11 mouse cellular contexts compared by ENCODE assay signal in genomic region chr3:95293537-95293936, GRCm38 (mm10). TPM values are rescaled to one million over a fixed set of nuclear protein-coding genes. Genes with fewer than 3 reads are reported as not detected.
DNase-seq lines count a peak whose midpoint lies in the region; ATAC-seq and TF ChIP-seq lines count a peak whose summit lies in the region.
"Had no signal": no experiment of that assay in that cellular context is flagged by ENCODE, and none has a peak within 500 bp of the region (broad histone marks: within the 10 kb centered on the region; RNA-seq: fewer than 3 reads in every experiment).

No protein-coding gene starts in this region.

- H3K4me1 ChIP-seq in lung, postnatal 0 days (ENCODE audit: insufficient read depth, low read depth, low read length): peaks cover 3% of the 10 kb centered on the region; the same call in 1 of the 2 replicates
- peaks cover 54% of the 10 kb centered on the region for H3K4me1 ChIP-seq in liver, embryonic 13.5 days (replicated peaks)
- no peaks in the 10 kb centered on the region for H3K4me1 ChIP-seq in stomach, embryonic 16.5 days (ENCODE audit: control insufficient read depth, insufficient read depth, low read length)
- peaks cover 6% of the 10 kb centered on the region; the same call in 1 of the 2 replicates for H3K4me1 ChIP-seq in forebrain, embryonic 10.5 days

- peaks cover 26% of the 10 kb centered on the region; the same call in 1 of the 2 replicates for H3K36me3 ChIP-seq in lung, postnatal 0 days (ENCODE audit: insufficient read depth, low read length)
- H3K36me3 ChIP-seq in liver, embryonic 13.5 days: peaks cover 62% of the 10 kb centered on the region
- peaks cover 16% of the 10 kb centered on the region for H3K36me3 ChIP-seq in stomach, embryonic 16.5 days (ENCODE audit: control insufficient read depth, insufficient read depth, low read length)
- H3K36me3 ChIP-seq in forebrain, embryonic 10.5 days (replicated peaks): peaks cover 85% of the 10 kb centered on the region

- H3K4me2 ChIP-seq in lung, postnatal 0 days (replicated peaks; ENCODE audit: low read depth, low read length): no peak overlapping the region
- no peak overlapping the region for H3K4me2 ChIP-seq in liver, embryonic 13.5 days
- H3K4me2 ChIP-seq in stomach, embryonic 16.5 days (ENCODE audit: low read depth, low read length): no peak overlapping the region
- H3K4me2 ChIP-seq: heart, embryonic 13.5 days had no signal

- H3K9ac ChIP-seq in lung, postnatal 0 days (replicated peaks; ENCODE audit: low read depth): no peak overlapping the region
- H3K9ac ChIP-seq in liver, embryonic 13.5 days: no peak overlapping the region
- H3K9ac ChIP-seq in stomach, embryonic 16.5 days (ENCODE audit: low read length): no peak overlapping the region; the same call in 1 of the 2 replicates
- H3K9ac ChIP-seq: heart, embryonic 13.5 days had no signal

- H3K9me3 ChIP-seq in lung, postnatal 0 days (ENCODE audit: low read length): no peaks in the 10 kb centered on the region
- H3K9me3 ChIP-seq in liver, embryonic 13.5 days (replicated peaks): no peaks in the 10 kb centered on the region
- H3K9me3 ChIP-seq in stomach, embryonic 16.5 days (replicated peaks; ENCODE audit: control insufficient read depth, low read length): no peaks in the 10 kb centered on the region
- H3K9me3 ChIP-seq in forebrain, embryonic 10.5 days: 0 out of 2 replicates have a peak, but pooled peaks cover 3% of the 10 kb centered on the region
- H3K9me3 ChIP-seq: heart, embryonic 13.5 days had no signal

- H3K27ac ChIP-seq in lung, postnatal 0 days (ENCODE audit: low read length): no peak overlapping the region
- H3K27ac ChIP-seq in liver, embryonic 13.5 days: peak overlapping the region; percentile 65
- H3K27ac ChIP-seq in stomach, embryonic 16.5 days (ENCODE audit: low read length): peak overlapping the region; percentile 54
- no peak overlapping the region for H3K27ac ChIP-seq in forebrain, embryonic 10.5 days
- H3K27ac ChIP-seq: heart, embryonic 13.5 days had no signal

- intact Hi-C loops in left cerebral cortex, postnatal 4 days (cut with DNase I): no loop called here

- no peaks in the 10 kb centered on the region for H3K27me3 ChIP-seq in lung, postnatal 0 days (replicated peaks; ENCODE audit: insufficient read depth, low read length)
- no peaks in the 10 kb centered on the region for H3K27me3 ChIP-seq in liver, embryonic 13.5 days
- no peaks in the 10 kb centered on the region for H3K27me3 ChIP-seq in stomach, embryonic 16.5 days (ENCODE audit: control insufficient read depth, insufficient read depth, low read length)
- no peaks in the 10 kb centered on the region for H3K27me3 ChIP-seq in forebrain, embryonic 10.5 days (ENCODE audit: poor library complexity, severe bottlenecking)
- H3K27me3 ChIP-seq: heart, embryonic 13.5 days had no signal

- DNase-seq in lung, postnatal 0 days (ENCODE audit: low spot score): peak; percentile 63
- DNase-seq in lung, postnatal 14 days: no peak
- DNase-seq in brain, adult 2 months (ENCODE audit: low read depth, low spot score): peak; percentile 27
- DNase-seq in liver, embryonic 13.5 days: no peak
- no peak for DNase-seq in ovary, postnatal 10 days (ENCODE audit: low spot score)
- DNase-seq in left cerebral cortex, postnatal 4 days: no peak
- no peak for DNase-seq in forebrain, embryonic 10.5 days (ENCODE audit: extremely low spot score, low spot score)
- DNase-seq: cerebellum, postnatal 25 days; thymus, postnatal 25 days had no signal

- no peak overlapping the region for H3K4me3 ChIP-seq in lung, postnatal 0 days (ENCODE audit: low read depth, low read length)
- H3K4me3 ChIP-seq in liver, embryonic 13.5 days (replicated peaks): no peak overlapping the region
- H3K4me3 ChIP-seq in stomach, embryonic 16.5 days (replicated peaks; ENCODE audit: low read length): no peak overlapping the region
- H3K4me3 ChIP-seq in forebrain, embryonic 10.5 days: no peak overlapping the region
- H3K4me3 ChIP-seq: heart, embryonic 13.5 days had no signal

- TF ChIP-seq EP300 in lung, postnatal 0 days (IDR thresholded peaks at IDR 0.05): no peak

- 49% methylated on average over 11 of the region's 11 CpGs for WGBS in lung, postnatal 0 days
- 24% methylated on average over 11 of the region's 11 CpGs for WGBS in liver, embryonic 13.5 days (ENCODE audit: insufficient replicate concordance)
- WGBS in stomach, embryonic 16.5 days: 64% methylated on average over 11 of the region's 11 CpGs
- WGBS in forebrain, embryonic 10.5 days: 88% methylated on average over 11 of the region's 11 CpGs

- peak; percentile 32 for ATAC-seq in lung, postnatal 0 days
- ATAC-seq in liver, embryonic 13.5 days (ENCODE audit: low read depth): peak; percentile 32; the same call in 1 of the 2 replicates
- ATAC-seq in stomach, embryonic 16.5 days (ENCODE audit: insufficient read depth, low FRiP score): no peak

- no peak for TF ChIP-seq CTCF in lung, postnatal 0 days (IDR thresholded peaks at IDR 0.05)

RNA-seq across cellular contexts. Expression of gene Prune1, which starts 11.7 kb away (rescaled TPM):
- 11.6 and 14.5 TPM in 2 replicates for polyA plus RNA-seq in lung, postnatal 0 days (2015; fragmentation: Nextera tagmentation; extraction: Ambion mirVana)
- 8.6 and 11.0 TPM in 2 replicates for polyA plus RNA-seq in liver, embryonic 13.5 days (2015; fragmentation: Nextera tagmentation; extraction: Ambion mirVana)
- 18.9 and 21.2 TPM in 2 replicates for polyA plus RNA-seq in stomach, embryonic 16.5 days (2015; fragmentation: Nextera tagmentation; extraction: Ambion mirVana)
- total RNA-seq in left cerebral cortex, postnatal 4 days (2021): 10 to 100 TPM; 63.9 to 69.3 TPM
- 26.2 and 26.9 TPM in 2 replicates for polyA plus RNA-seq in forebrain, embryonic 10.5 days (2016; fragmentation: Nextera tagmentation; extraction: Ambion mirVana)

RNA-seq across cellular contexts. Expression of gene Mindy1, which starts 12.4 kb away (rescaled TPM):
- polyA plus RNA-seq in lung, postnatal 0 days (2015; fragmentation: Nextera tagmentation; extraction: Ambion mirVana): 65.8 and 68.0 TPM in 2 replicates
- 17.0 and 18.6 TPM in 2 replicates for polyA plus RNA-seq in liver, embryonic 13.5 days (2015; fragmentation: Nextera tagmentation; extraction: Ambion mirVana)
- polyA plus RNA-seq in stomach, embryonic 16.5 days (2015; fragmentation: Nextera tagmentation; extraction: Ambion mirVana): 54.6 and 62.0 TPM in 2 replicates
- 10 to 100 TPM; 29.7 to 32.6 TPM for total RNA-seq in left cerebral cortex, postnatal 4 days (2021)
- polyA plus RNA-seq in forebrain, embryonic 10.5 days (2016; fragmentation: Nextera tagmentation; extraction: Ambion mirVana): 27.2 and 27.9 TPM in 2 replicates

RNA-seq across cellular contexts. Expression of gene Anxa9, which starts 13.4 kb away (rescaled TPM):
- 1.4 and 1.6 TPM in 2 replicates for polyA plus RNA-seq in lung, postnatal 0 days (2015; fragmentation: Nextera tagmentation; extraction: Ambion mirVana)
- polyA plus RNA-seq in liver, embryonic 13.5 days (2015; fragmentation: Nextera tagmentation; extraction: Ambion mirVana): 3.0 and 3.1 TPM in 2 replicates
- polyA plus RNA-seq in stomach, embryonic 16.5 days (2015; fragmentation: Nextera tagmentation; extraction: Ambion mirVana): 6.8 and 13.2 TPM in 2 replicates
- total RNA-seq in left cerebral cortex, postnatal 4 days (2021): 1 to 10 TPM; 1.0 to 1.2 TPM
- 1.8 and 1.9 TPM in 2 replicates for polyA plus RNA-seq in forebrain, embryonic 10.5 days (2016; fragmentation: Nextera tagmentation; extraction: Ambion mirVana)

RNA-seq across cellular contexts. Expression of gene Cers2, which starts 21.1 kb away (rescaled TPM):
- 291 and 299 TPM in 2 replicates for polyA plus RNA-seq in lung, postnatal 0 days (2015; fragmentation: Nextera tagmentation; extraction: Ambion mirVana)
- polyA plus RNA-seq in liver, embryonic 13.5 days (2015; fragmentation: Nextera tagmentation; extraction: Ambion mirVana): 113 and 125 TPM in 2 replicates
- polyA plus RNA-seq in stomach, embryonic 16.5 days (2015; fragmentation: Nextera tagmentation; extraction: Ambion mirVana): 148 and 155 TPM in 2 replicates
- total RNA-seq in left cerebral cortex, postnatal 4 days (2021): 10 to 100 TPM; 53.4 to 54.4 TPM
- 119 and 130 TPM in 2 replicates for polyA plus RNA-seq in forebrain, embryonic 10.5 days (2016; fragmentation: Nextera tagmentation; extraction: Ambion mirVana)

RNA-seq across cellular contexts. Expression of gene Bnipl, which starts 42.5 kb away (rescaled TPM):
- polyA plus RNA-seq in lung, postnatal 0 days (2015; fragmentation: Nextera tagmentation; extraction: Ambion mirVana): 2.5 and 2.8 TPM in 2 replicates
- not detected in 2 replicates for polyA plus RNA-seq in liver, embryonic 13.5 days (2015; fragmentation: Nextera tagmentation; extraction: Ambion mirVana)
- 9.2 and 11.6 TPM in 2 replicates for polyA plus RNA-seq in stomach, embryonic 16.5 days (2015; fragmentation: Nextera tagmentation; extraction: Ambion mirVana)
- under 1 TPM; 0.36 to 0.74 TPM for total RNA-seq in left cerebral cortex, postnatal 4 days (2021)
- polyA plus RNA-seq in forebrain, embryonic 10.5 days (2016; fragmentation: Nextera tagmentation; extraction: Ambion mirVana): 0.38 and 0.42 TPM in 2 replicates

Comparison
In these comparisons a context has a peak if more than half of its experiments do, and no peak if none do; other contexts are left out.
1. DNase-seq: peak in lung, postnatal 0 days (single experiment) and brain, adult 2 months (single experiment); none in lung, postnatal 14 days (single experiment), liver, embryonic 13.5 days (single experiment), ovary, postnatal 10 days (single experiment), left cerebral cortex, postnatal 4 days (single experiment) and forebrain, embryonic 10.5 days (single experiment).
2. H3K27ac ChIP-seq: peak in liver, embryonic 13.5 days (single experiment) and stomach, embryonic 16.5 days (single experiment); none in lung, postnatal 0 days (single experiment) and forebrain, embryonic 10.5 days (single experiment).